Mouse (Mus musculus) ES-CJ7 (cell line): ENCODE measurements around the gene Mag.
A peak's percentile ranks its signal among the peaks of the same experiment; 100 is the strongest.

Experiments
- DNase-seq: peaks from one replicate; pipeline ENCODE4 v3.0.0; 2011; ENCODE audit warnings: low read depth, low spot score

The Mag gene

GRCm38 (mm10) chr7:30873083-30873482 is 41.6 kb downstream of the Mag start:
- peak; percentile 80 for DNase-seq

GRCm38 (mm10) chr7:30863386-30863785 is 51.3 kb downstream of the Mag start:
- DNase-seq, result no peak

- DNase-seq, result no peak
These were observed 53.2 kb downstream of the Mag start, which contains the start of gene Ffar1 for GRCm38 (mm10) chr7:30861464-30861863. Gene Ffar1, minus strand, starts transcription at chr7:30861564.

GRCm38 (mm10) chr7:30859635-30860402 is 54.9 kb downstream of the Mag start:
- DNase-seq, result peak; percentile 85

GRCm38 (mm10) chr7:30859290-30859634 is 55.4 kb downstream of the Mag start:
- DNase-seq, result peak; percentile 82

GRCm38 (mm10) chr7:30857746-30858145 is 56.9 kb downstream of the Mag start:
- DNase-seq, result no peak

GRCm38 (mm10) chr7:30856078-30856477 is 58.6 kb downstream of the Mag start, which contains the start of gene Ffar3:
Gene Ffar3, minus strand, starts transcription at chr7:30856178.
- no peak for DNase-seq

GRCm38 (mm10) chr7:30851421-30851820 is 63.3 kb downstream of the Mag start:
- DNase-seq, result no peak
